Mouse (Mus musculus): ENCODE results near the gene Ppp1r1c.
"Not testable (repeated sequence)": the region's sequence is repeated elsewhere in the genome, so short reads cannot be mapped to it uniquely, and the experiment has no call there.

The Ppp1r1c gene

GRCm38 (mm10) chr2:79744164-79744563 is 36.6 kb downstream of the Ppp1r1c start:
- no peak for DNase-seq (ENCODE audit: low spot score in 2 of 2)

- no peak for DNase-seq (ENCODE audit: low spot score in 2 of 2)
Observed at GRCm38 (mm10) chr2:79751685-79752084, 44.1 kb downstream of the Ppp1r1c start.

GRCm38 (mm10) chr2:79760018-79760417 is 52.4 kb downstream of the Ppp1r1c start:
- DNase-seq (ENCODE audit: low spot score in 2 of 2): no peak

GRCm38 (mm10) chr2:79762723-79763388 is 55.3 kb downstream of the Ppp1r1c start:
- DNase-seq (ENCODE audit: low spot score in 2 of 2): no peak

GRCm38 (mm10) chr2:79765032-79765431 is 57.5 kb downstream of the Ppp1r1c start:
- no peak for DNase-seq (ENCODE audit: low spot score in 2 of 2)

- DNase-seq (ENCODE audit: low spot score in 2 of 2): no peak
Observed at GRCm38 (mm10) chr2:79765723-79766122, 58.1 kb downstream of the Ppp1r1c start.

GRCm38 (mm10) chr2:79768625-79769024 is 61.0 kb downstream of the Ppp1r1c start:
- no peak for DNase-seq (ENCODE audit: low spot score in 2 of 2)

- no peak for DNase-seq (ENCODE audit: low spot score in 2 of 2)
Observed at GRCm38 (mm10) chr2:79770307-79770706, 62.7 kb downstream of the Ppp1r1c start.

GRCm38 (mm10) chr2:79774372-79774771 is 66.8 kb downstream of the Ppp1r1c start:
- peak; percentile 45 to 77 for DNase-seq (ENCODE audit: low spot score in 2 of 2)

GRCm38 (mm10) chr2:79777801-79778200 is 70.2 kb downstream of the Ppp1r1c start:
- DNase-seq (ENCODE audit: low spot score in 2 of 2): no peak

- DNase-seq (ENCODE audit: low spot score in 2 of 2): no peak
Observed at GRCm38 (mm10) chr2:79780772-79781171, 73.2 kb downstream of the Ppp1r1c start.

GRCm38 (mm10) chr2:79785541-79786134 is 78.1 kb downstream of the Ppp1r1c start:
- DNase-seq (ENCODE audit: low spot score in 2 of 2): no peak

GRCm38 (mm10) chr2:79786467-79786866 is 78.9 kb downstream of the Ppp1r1c start:
- DNase-seq (ENCODE audit: low spot score in 2 of 2): no peak

- no peak for DNase-seq (ENCODE audit: low spot score in 2 of 2)
Observed at GRCm38 (mm10) chr2:79793186-79793585, 85.6 kb downstream of the Ppp1r1c start.

GRCm38 (mm10) chr2:79797444-79797843 is 89.9 kb downstream of the Ppp1r1c start:
- no peak for DNase-seq (ENCODE audit: low spot score in 2 of 2)

GRCm38 (mm10) chr2:79798627-79799026 is 91.0 kb downstream of the Ppp1r1c start:
- DNase-seq (ENCODE audit: low spot score in 2 of 2): no peak

- DNase-seq (ENCODE audit: low spot score in 2 of 2): no peak
Observed at GRCm38 (mm10) chr2:79815708-79816484, 108.3 kb downstream of the Ppp1r1c start.

GRCm38 (mm10) chr2:79819543-79819942 is 112.0 kb downstream of the Ppp1r1c start:
- no peak for DNase-seq (ENCODE audit: low spot score in 2 of 2)

- DNase-seq (ENCODE audit: low spot score in 2 of 2): no peak
Observed at GRCm38 (mm10) chr2:79825853-79826252, 118.3 kb downstream of the Ppp1r1c start.

GRCm38 (mm10) chr2:79839090-79839489 is 131.5 kb downstream of the Ppp1r1c start:
- DNase-seq (ENCODE audit: low spot score in 2 of 2): no peak

GRCm38 (mm10) chr2:79839513-79839912 is 131.9 kb downstream of the Ppp1r1c start:
- no peak for DNase-seq (ENCODE audit: low spot score in 2 of 2)

- DNase-seq (ENCODE audit: low spot score in 2 of 2): not testable (repeated sequence)
Observed at GRCm38 (mm10) chr2:79847396-79847795, 139.8 kb downstream of the Ppp1r1c start.

GRCm38 (mm10) chr2:79856874-79857273 is 149.3 kb downstream of the Ppp1r1c start:
- no peak for DNase-seq (ENCODE audit: low spot score in 2 of 2)

Measured in urinary bladder, postnatal 4 days (tissue).